Mouse (Mus musculus) MEL (cell line): ENCODE measurements around the gene Acad12. TPM values are rescaled to one million over a fixed set of nuclear protein-coding genes. Genes with fewer than 3 reads are reported as not detected.
A peak's percentile ranks its signal among the peaks of the same experiment; 100 is the strongest.

Experiments
- DNase-seq: peaks from one replicate; pipeline ENCODE4 v3.0.0; 2011; ENCODE audit warnings: low read depth, low spot score
- H3K27ac ChIP-seq: 2 replicates; pipeline ENCODE4 v1.5.1; 2012; ENCODE audit warnings: low read depth, mild to moderate bottlenecking, control low read depth, low read length, moderate library complexity; ENCODE audit not compliant: control insufficient read depth
- H3K27me3 ChIP-seq, 2 experiments: fragments of 150-350 bp in 1 of 2; sonication (generic) in 1 of 2; 2 replicates each; pipeline ENCODE4 v1.6.1; 2012; ENCODE audit warnings: low read length in 2 of 2, mild to moderate bottlenecking in 2 of 2, improper control_type of control experiment in 1 of 2, moderate library complexity in 1 of 2; ENCODE audit not compliant: insufficient read depth in 2 of 2, control insufficient read depth in 1 of 2
- H3K36me3 ChIP-seq, 2 experiments: 2 replicates each; pipeline ENCODE4 v1.6.1; 2012 to 2014; ENCODE audit warnings: low read length in 2 of 2, improper control_type of control experiment in 1 of 2, inconsistent platforms in 1 of 2, mild to moderate bottlenecking in 1 of 2; ENCODE audit not compliant: insufficient read depth in 2 of 2, control insufficient read depth in 1 of 2
- H3K4me1 ChIP-seq, 2 experiments: fragments of 150-350 bp in 1 of 2; sonication (generic) in 1 of 2; 2 replicates each; pipeline ENCODE4 v1.6.1; 2012; ENCODE audit warnings: low read length in 2 of 2, improper control_type of control experiment in 1 of 2, mild to moderate bottlenecking in 1 of 2; ENCODE audit not compliant: insufficient read depth in 2 of 2, control insufficient read depth in 1 of 2
- H3K4me3 ChIP-seq, 2 experiments: fragments of 150-350 bp in 1 of 2; sonication (generic) in 1 of 2; 2 replicates each; pipeline ENCODE4 v1.5.1; 2012; ENCODE audit warnings: low read depth in 2 of 2, low read length in 2 of 2, mild to moderate bottlenecking in 2 of 2, moderate library complexity in 2 of 2, control low read depth in 1 of 2, improper control_type of control experiment in 1 of 2; ENCODE audit not compliant: control insufficient read depth in 1 of 2, insufficient read depth in 1 of 2
- H3K79me2 ChIP-seq: 2 replicates; pipeline ENCODE4 v1.6.1; 2012; ENCODE audit warnings: mild to moderate bottlenecking, low read length, moderate library complexity; ENCODE audit not compliant: control insufficient read depth, poor library complexity, insufficient read depth
- H3K9ac ChIP-seq: 2 replicates; pipeline ENCODE4 v1.6.1; 2012; ENCODE audit warnings: low read depth, mild to moderate bottlenecking, control low read depth, low read length, moderate library complexity; ENCODE audit not compliant: control insufficient read depth, poor library complexity, severe bottlenecking
- H3K9me3 ChIP-seq: fragments of 150-350 bp; sonication (generic); replicated peaks from 2 replicates; pipeline ENCODE4 v1.6.1; 2012; ENCODE audit warnings: mild to moderate bottlenecking, low read length, improper control_type of control experiment, moderate library complexity; ENCODE audit not compliant: insufficient read depth
- CHD1 ChIP-seq: IDR thresholded peaks from 2 replicates; pipeline ENCODE4 v1.6.1; 2012; ENCODE audit warnings: low read depth, mild to moderate bottlenecking, inconsistent platforms, low read length, improper control_type of control experiment
- CTCF ChIP-seq, 3 experiments: IDR thresholded peaks in 2 of 3; conservative IDR thresholded peaks in 1 of 3; 2 replicates each; pipeline ENCODE4 v1.5.1; 2011 to 2012; ENCODE audit warnings: low read length in 3 of 3, low read depth in 2 of 3, mild to moderate bottlenecking in 2 of 3, improper control_type of control experiment in 1 of 3, inconsistent platforms in 1 of 3, mixed read lengths in 1 of 3, moderate library complexity in 1 of 3; ENCODE audit not compliant: control insufficient read depth in 1 of 3, insufficient read depth in 1 of 3, poor library complexity in 1 of 3, severe bottlenecking in 1 of 3
- ELF1 ChIP-seq: IDR thresholded peaks from 2 replicates; pipeline ENCODE4 v1.6.1; 2014; ENCODE audit warnings: low read depth, mild to moderate bottlenecking, inconsistent platforms, low read length, improper control_type of control experiment, moderate library complexity
- EP300 ChIP-seq, 2 experiments: IDR thresholded peaks; 2 replicates each; pipeline ENCODE4 v1.6.1; 2011; ENCODE audit warnings: improper control_type of control experiment in 2 of 2, low read length in 2 of 2, low read depth in 1 of 2, mild to moderate bottlenecking in 1 of 2
- GABPA ChIP-seq: IDR thresholded peaks from 2 replicates; pipeline ENCODE4 v1.6.1; 2012; ENCODE audit warnings: low read depth, mild to moderate bottlenecking, inconsistent platforms, low read length, improper control_type of control experiment, moderate library complexity
- GATA1 ChIP-seq: IDR thresholded peaks from 2 replicates; pipeline ENCODE4 v1.6.1; 2011; ENCODE audit warnings: low read depth, low read length, improper control_type of control experiment
- JUND ChIP-seq: IDR thresholded peaks from 2 replicates; pipeline ENCODE4 v1.6.1; 2011; ENCODE audit warnings: low read depth, mild to moderate bottlenecking, improper control_type of control experiment, low read length
- KAT2A ChIP-seq: conservative IDR thresholded peaks from 2 replicates; pipeline ENCODE4 v1.6.1; 2012; ENCODE audit warnings: low read depth, low read length, improper control_type of control experiment, inconsistent platforms
- MAX ChIP-seq: IDR thresholded peaks from 2 replicates; pipeline ENCODE4 v1.6.1; 2011; ENCODE audit warnings: low read length, improper control_type of control experiment
- MEF2A ChIP-seq: IDR thresholded peaks from 2 replicates; pipeline ENCODE4 v1.6.1; 2014; ENCODE audit warnings: low read depth, mild to moderate bottlenecking, inconsistent platforms, low read length, improper control_type of control experiment; ENCODE audit not compliant: poor library complexity, insufficient replicate concordance, severe bottlenecking; ENCODE audit errors: extremely low read depth
- MYC ChIP-seq: IDR thresholded peaks from 2 replicates; pipeline ENCODE4 v1.6.1; 2011; ENCODE audit warnings: low read depth, mild to moderate bottlenecking, low read length, improper control_type of control experiment, moderate library complexity
- NRF1 ChIP-seq: IDR thresholded peaks from 2 replicates; pipeline ENCODE4 v1.6.1; 2014; ENCODE audit warnings: low read depth, mild to moderate bottlenecking, inconsistent platforms, low read length, improper control_type of control experiment, moderate library complexity; ENCODE audit not compliant: poor library complexity, insufficient read depth, severe bottlenecking
- POLR2A ChIP-seq, 2 experiments: IDR thresholded peaks; 2 replicates each; pipeline ENCODE4 v1.6.1; 2011 to 2012; ENCODE audit warnings: low read length in 2 of 2, mild to moderate bottlenecking in 2 of 2, control low read depth in 1 of 2, improper control_type of control experiment in 1 of 2, low read depth in 1 of 2, moderate library complexity in 1 of 2; ENCODE audit not compliant: control insufficient read depth in 1 of 2, insufficient read depth in 1 of 2, poor library complexity in 1 of 2
- POLR2AphosphoS2 ChIP-seq: IDR thresholded peaks from 2 replicates; pipeline ENCODE4 v1.6.1; 2011; ENCODE audit warnings: low read length, improper control_type of control experiment
- POLR2AphosphoS5 ChIP-seq: IDR thresholded peaks from 2 replicates; pipeline ENCODE4 v1.6.1; 2012; ENCODE audit warnings: low read depth, borderline replicate concordance, mild to moderate bottlenecking, inconsistent platforms, low read length, moderate library complexity, mixed read lengths
- RAD21 ChIP-seq: IDR thresholded peaks from 2 replicates; pipeline ENCODE4 v1.6.1; 2011; ENCODE audit warnings: mild to moderate bottlenecking, low read depth, low read length, improper control_type of control experiment
- TAL1 ChIP-seq: IDR thresholded peaks from 2 replicates; pipeline ENCODE4 v1.6.1; 2012; ENCODE audit warnings: mild to moderate bottlenecking, inconsistent platforms, low read length, moderate library complexity, mixed read lengths
- TBP ChIP-seq: IDR thresholded peaks from 2 replicates; pipeline ENCODE4 v1.8.0; 2011; ENCODE audit warnings: low read depth, low read length, improper control_type of control experiment
- UBTF ChIP-seq: IDR thresholded peaks from 2 replicates; pipeline ENCODE4 v1.6.1; 2012; ENCODE audit warnings: low read depth, mild to moderate bottlenecking, inconsistent platforms, low read length, improper control_type of control experiment, moderate library complexity, borderline replicate concordance; ENCODE audit not compliant: insufficient read depth
- USF1 ChIP-seq: IDR thresholded peaks from 2 replicates; pipeline ENCODE4 v1.6.1; 2014; ENCODE audit warnings: low read depth, mild to moderate bottlenecking, inconsistent platforms, low read length, improper control_type of control experiment, moderate library complexity
- ZKSCAN1 ChIP-seq: IDR thresholded peaks from 2 replicates; pipeline ENCODE4 v1.6.1; 2012; ENCODE audit warnings: low read depth, mild to moderate bottlenecking, inconsistent platforms, low read length, improper control_type of control experiment, moderate library complexity
- polyA plus RNA-seq, 2 experiments: library from polyadenylated mRNA; stranded (reverse) in 1 of 2; unstranded in 1 of 2; fragments of >175 nt in 1 of 2; fragments of >200 nt in 1 of 2; gene quantifications; 2 replicates each; pipeline versions ENCODE4 v1.2.1 to v1.2.4; 2012; ENCODE audit warnings: low replicate concordance in 2 of 2, low read depth in 1 of 2; ENCODE audit not compliant: insufficient read length in 2 of 2, insufficient read depth in 1 of 2, missing spikeins in 1 of 2
- total RNA-seq: library from RNA; depleted of rRNA; stranded (reverse); fragments of 300-350 nt; gene quantifications from 2 replicates; pipeline ENCODE4 v1.2.3, GENCODE M21; 2012

The Acad12 gene
- total and polyA plus RNA-seq, 3 experiments, result 2.6 to 6.4 TPM; not detected in 1

DNA sequence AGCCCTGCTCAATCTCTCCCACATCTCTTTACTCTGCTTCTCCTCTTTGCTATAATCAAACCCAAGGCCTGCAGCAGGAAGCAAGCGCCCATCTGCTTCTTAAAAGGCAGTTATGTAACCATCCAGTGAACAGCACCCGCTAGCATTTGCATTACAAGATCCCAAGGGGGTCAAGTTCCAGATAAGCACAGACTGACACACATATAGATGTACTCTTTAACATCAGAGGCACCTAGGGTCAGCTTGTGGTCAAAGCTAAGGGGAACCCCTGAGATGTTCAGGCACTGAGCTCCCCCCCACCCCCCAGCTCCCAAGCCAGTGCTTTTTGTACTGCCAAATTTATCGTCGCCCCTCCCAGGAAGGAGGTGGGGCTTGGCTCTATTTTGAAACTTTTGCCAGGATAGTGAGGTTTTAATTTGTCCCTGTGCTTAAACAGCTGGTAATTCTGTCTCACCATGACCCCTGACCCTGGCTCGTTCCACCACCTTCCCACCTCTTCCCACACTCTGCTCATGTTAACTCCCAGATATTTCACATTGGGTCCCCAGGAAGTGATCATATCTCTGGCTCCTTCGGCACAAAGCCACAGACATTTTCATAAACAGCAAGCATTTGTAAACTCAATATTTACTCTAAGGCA lies 32.2 kb downstream of the Acad12 start (continued):
- TF ChIP-seq POLR2AphosphoS5 (no peak), UBTF (no peak), ZKSCAN1 (no peak)
- TF ChIP-seq, all 39 proteins: peak for 9

DNA sequence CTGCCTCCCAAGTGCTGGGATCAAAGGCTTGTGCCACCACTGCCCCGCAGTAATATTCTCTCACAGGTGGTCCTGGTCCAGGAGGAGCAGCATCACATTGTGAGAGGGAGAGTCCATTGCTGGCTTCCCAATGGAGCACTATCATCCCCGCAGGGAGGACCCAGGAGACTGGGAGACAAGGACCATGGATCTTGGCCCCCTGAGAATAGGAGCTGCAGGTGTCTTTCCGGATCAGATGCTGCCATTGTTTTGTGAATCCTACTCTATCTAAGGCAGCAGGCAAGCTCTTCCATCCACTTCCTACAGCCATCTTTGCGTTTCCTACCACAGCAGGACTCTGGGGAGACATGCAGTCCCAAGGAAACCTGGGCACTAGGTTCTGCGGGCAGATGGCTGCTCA lies 33.0 kb downstream of the Acad12 start:
- Histone ChIP-seq H3K4me1 (peaks cover 20 to 26% of the 10 kb centered on the region in 2 experiments), H3K4me3 (no peak overlapping the region; a peak in 1 of 4 replicates), H3K27ac (peak overlapping the region; percentile 88)

DNA sequence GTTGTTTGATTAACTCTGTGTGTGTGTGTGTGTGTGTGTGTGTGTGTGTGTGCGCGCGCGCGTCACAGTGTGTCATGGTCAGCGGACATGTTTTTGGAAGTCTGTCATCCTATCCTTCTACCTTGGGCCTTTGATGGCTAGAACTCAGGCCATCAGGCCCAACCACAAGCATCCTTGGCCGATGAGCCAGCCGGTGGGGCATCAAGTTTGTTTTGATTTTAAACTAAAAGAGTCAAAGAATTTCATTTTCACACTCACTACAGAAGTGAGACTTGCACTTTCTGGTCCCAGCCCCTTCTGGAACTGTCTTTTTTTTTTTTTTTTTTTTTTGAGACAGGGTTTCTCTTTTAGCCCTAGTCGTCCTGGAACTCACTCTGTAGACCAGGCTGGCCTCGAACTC lies 33.7 kb downstream of the Acad12 start:
- TF ChIP-seq CHD1 (no peak), GABPA (no peak), POLR2AphosphoS2 (no peak), NRF1 (no peak), ELF1 (no peak)
- H3K79me2 ChIP-seq, result peaks cover 7% of the 10 kb centered on the region; the same call in 1 of the 2 replicates
- H3K4me1 ChIP-seq, result peaks cover 20 to 26% of the 10 kb centered on the region in 2 experiments
- H3K9ac ChIP-seq, result no peak overlapping the region
- no peaks in the 10 kb centered on the region for H3K9me3 ChIP-seq
- peak overlapping the region; percentile 9; the same call in 1 of the 2 replicates for H3K27ac ChIP-seq
- H3K27me3 ChIP-seq, result no peaks in the 10 kb centered on the region
- no peak for DNase-seq
- peaks cover 0 to 30% of the 10 kb centered on the region in 2 experiments; a peak in 3 of 4 replicates for H3K36me3 ChIP-seq
- no peak overlapping the region for H3K4me3 ChIP-seq

More for the DNA sequence above, 33.0 kb downstream of the Acad12 start:
- TF ChIP-seq EP300 (IDR thresholded peaks at IDR 0.05; ENCODE audit: low read depth in 1 of 2, low read length in 2 of 2), result no peak
- TF ChIP-seq MYC, result no peak
- no peak for TF ChIP-seq POLR2AphosphoS5
- TF ChIP-seq ELF1, result no peak
- no peak for TF ChIP-seq UBTF
- no peak for TF ChIP-seq JUND
- TF ChIP-seq CHD1, result no peak
- no peak for TF ChIP-seq KAT2A
- no peak for TF ChIP-seq RAD21
- no peak for TF ChIP-seq MEF2A
- no peak for TF ChIP-seq TBP
- no peak for TF ChIP-seq MAX
- TF ChIP-seq GABPA, result no peak
- TF ChIP-seq POLR2A (IDR thresholded peaks at IDR 0.05; ENCODE audit: control insufficient read depth in 1 of 2, insufficient read depth in 1 of 2, low read depth in 1 of 2, low read length in 2 of 2, poor library complexity in 1 of 2), result no peak
- no peak for TF ChIP-seq CTCF (IDR thresholded peaks at IDR 0.05 in 2 of 3, conservative IDR thresholded peaks at IDR 0.05 in 1 of 3; ENCODE audit: control insufficient read depth in 1 of 3, insufficient read depth in 1 of 3, low read depth in 2 of 3, low read length in 3 of 3, poor library complexity in 1 of 3, severe bottlenecking in 1 of 3)
- no peak for TF ChIP-seq GATA1
- TF ChIP-seq TAL1, result no peak
- TF ChIP-seq USF1, result no peak
- peaks cover 7% of the 10 kb centered on the region; the same call in 1 of the 2 replicates for H3K79me2 ChIP-seq
- H3K36me3 ChIP-seq, result peaks cover 0 to 30% of the 10 kb centered on the region in 2 experiments; a peak in 2 of 4 replicates
- H3K27me3 ChIP-seq, result no peaks in the 10 kb centered on the region
- no peak overlapping the region for H3K9ac ChIP-seq
- no peaks in the 10 kb centered on the region for H3K9me3 ChIP-seq
- DNase-seq, result peak; percentile 17
